Mouse (Mus musculus): Measurements from ENCODE around the gene Ncoa7. TPM values are rescaled to one million over a fixed set of nuclear protein-coding genes. Genes with fewer than 3 reads are reported as not detected.
A peak's percentile ranks its signal among the peaks of the same experiment; 100 is the strongest.
"Not testable (repeated sequence)": the region's sequence is repeated elsewhere in the genome, so short reads cannot be mapped to it uniquely, and the experiment has no call there.

Ncoa7 gene
- polyA plus RNA-seq, 1 experiment, result 18.6 TPM

GRCm38 (mm10) chr10:30678051-30678450 lies 125.1 kb downstream of the Ncoa7 start:
- Histone ChIP-seq H3K4me3 (ENCODE audit: insufficient read depth, low read depth, low read length) (no peak overlapping the region), H3K4me1 (ENCODE audit: control insufficient read depth, insufficient read depth, low read length) (no peaks in the 10 kb centered on the region), H3K27me3 (replicated peaks; ENCODE audit: control insufficient read depth, insufficient read depth, low read length) (no peaks in the 10 kb centered on the region), H3K36me3 (ENCODE audit: control insufficient read depth, insufficient read depth, low read length) (peaks cover 6% of the 10 kb centered on the region), H3K27ac (ENCODE audit: insufficient read depth, low read depth, low read length) (no peak overlapping the region)
- WGBS, result 55% methylated on average over 2 of the region's 2 CpGs
- TF ChIP-seq CTCF (conservative IDR thresholded peaks at IDR 0.05; ENCODE audit: insufficient read depth, insufficient read length, low read depth, low read length), result no peak
- DNase-seq, result peak; percentile 37

GRCm38 (mm10) chr10:30674825-30675224 lies 128.3 kb downstream of the Ncoa7 start:
- no peak overlapping the region for H3K27ac ChIP-seq (ENCODE audit: insufficient read depth, low read depth, low read length)
- peaks cover 6% of the 10 kb centered on the region for H3K36me3 ChIP-seq (ENCODE audit: control insufficient read depth, insufficient read depth, low read length)
- no peaks in the 10 kb centered on the region for H3K27me3 ChIP-seq (replicated peaks; ENCODE audit: control insufficient read depth, insufficient read depth, low read length)
- WGBS, result 79% methylated on average over 3 of the region's 3 CpGs
- DNase-seq, result no peak
- H3K4me1 ChIP-seq (ENCODE audit: control insufficient read depth, insufficient read depth, low read length), result no peaks in the 10 kb centered on the region
- no peak overlapping the region for H3K4me3 ChIP-seq (ENCODE audit: insufficient read depth, low read depth, low read length)
- TF ChIP-seq POLR2A (IDR thresholded peaks at IDR 0.05; ENCODE audit: low read depth, low read length) (no peak), CTCF (conservative IDR thresholded peaks at IDR 0.05; ENCODE audit: insufficient read depth, insufficient read length, low read depth, low read length) (no peak)

- no peaks in the 10 kb centered on the region; the same call in 1 of the 2 replicates for H3K36me3 ChIP-seq (ENCODE audit: control insufficient read depth, insufficient read depth, low read length)
- TF ChIP-seq POLR2A (IDR thresholded peaks at IDR 0.05; ENCODE audit: low read depth, low read length) (no peak), CTCF (conservative IDR thresholded peaks at IDR 0.05; ENCODE audit: insufficient read depth, insufficient read length, low read depth, low read length) (no peak)
- DNase-seq, result no peak
- WGBS, result 92% methylated on average over 2 of the region's 2 CpGs
- no peaks in the 10 kb centered on the region for H3K27me3 ChIP-seq (replicated peaks; ENCODE audit: control insufficient read depth, insufficient read depth, low read length)
- H3K27ac ChIP-seq (ENCODE audit: insufficient read depth, low read depth, low read length), result no peak overlapping the region
- no peak overlapping the region for H3K4me3 ChIP-seq (ENCODE audit: insufficient read depth, low read depth, low read length)
- no peaks in the 10 kb centered on the region for H3K4me1 ChIP-seq (ENCODE audit: control insufficient read depth, insufficient read depth, low read length)
Measured at GRCm38 (mm10) chr10:30666580-30666979, 136.5 kb downstream of the Ncoa7 start.

- no peaks in the 10 kb centered on the region for H3K27me3 ChIP-seq (replicated peaks; ENCODE audit: control insufficient read depth, insufficient read depth, low read length)
- TF ChIP-seq POLR2A (IDR thresholded peaks at IDR 0.05; ENCODE audit: low read depth, low read length), result no peak
- peak; percentile 29; the same call in 1 of the 2 replicates for TF ChIP-seq CTCF (conservative IDR thresholded peaks at IDR 0.05; ENCODE audit: insufficient read depth, insufficient read length, low read depth, low read length)
- H3K4me1 ChIP-seq (ENCODE audit: control insufficient read depth, insufficient read depth, low read length), result no peaks in the 10 kb centered on the region
- peak; percentile 17 for DNase-seq
- H3K27ac ChIP-seq (ENCODE audit: insufficient read depth, low read depth, low read length), result no peak overlapping the region
- WGBS, result 78% methylated on average over 6 of the region's 6 CpGs
- no peak overlapping the region for H3K4me3 ChIP-seq (ENCODE audit: insufficient read depth, low read depth, low read length)
- H3K36me3 ChIP-seq (ENCODE audit: control insufficient read depth, insufficient read depth, low read length), result peaks cover 3% of the 10 kb centered on the region
Measured at GRCm38 (mm10) chr10:30660564-30661328, 142.4 kb downstream of the Ncoa7 start.

- Histone ChIP-seq H3K27ac (ENCODE audit: insufficient read depth, low read depth, low read length) (peak overlapping the region; percentile 5; the same call in 1 of the 2 replicates), H3K27me3 (replicated peaks; ENCODE audit: control insufficient read depth, insufficient read depth, low read length) (no peaks in the 10 kb centered on the region), H3K4me1 (ENCODE audit: control insufficient read depth, insufficient read depth, low read length) (no peaks in the 10 kb centered on the region), H3K4me3 (ENCODE audit: insufficient read depth, low read depth, low read length) (peak overlapping the region; percentile 40), H3K36me3 (ENCODE audit: control insufficient read depth, insufficient read depth, low read length) (peaks cover 12% of the 10 kb centered on the region; the same call in 1 of the 2 replicates)
- TF ChIP-seq CTCF (conservative IDR thresholded peaks at IDR 0.05; ENCODE audit: insufficient read depth, insufficient read length, low read depth, low read length), result no peak
- TF ChIP-seq POLR2A (IDR thresholded peaks at IDR 0.05; ENCODE audit: low read depth, low read length), result no peak
- WGBS, result 24% methylated on average over 5 of the region's 5 CpGs
- DNase-seq, result peak; percentile 30
Measured at GRCm38 (mm10) chr10:30655655-30656054, 147.5 kb downstream of the Ncoa7 start.

- H3K4me3 ChIP-seq (ENCODE audit: insufficient read depth, low read depth, low read length), result no peak overlapping the region
- H3K4me1 ChIP-seq (ENCODE audit: control insufficient read depth, insufficient read depth, low read length), result no peaks in the 10 kb centered on the region
- no peak overlapping the region for H3K27ac ChIP-seq (ENCODE audit: insufficient read depth, low read depth, low read length)
- H3K27me3 ChIP-seq (replicated peaks; ENCODE audit: control insufficient read depth, insufficient read depth, low read length), result no peaks in the 10 kb centered on the region
- no peak for DNase-seq
- peaks cover 16% of the 10 kb centered on the region for H3K36me3 ChIP-seq (ENCODE audit: control insufficient read depth, insufficient read depth, low read length)
- no peak for TF ChIP-seq POLR2A (IDR thresholded peaks at IDR 0.05; ENCODE audit: low read depth, low read length)
- no peak for TF ChIP-seq CTCF (conservative IDR thresholded peaks at IDR 0.05; ENCODE audit: insufficient read depth, insufficient read length, low read depth, low read length)
- 32% methylated on average over 2 of the region's 2 CpGs for WGBS
Measured at GRCm38 (mm10) chr10:30647681-30648080, 155.4 kb downstream of the Ncoa7 start.

- H3K4me1 ChIP-seq (ENCODE audit: control insufficient read depth, insufficient read depth, low read length), result no peaks in the 10 kb centered on the region
- H3K27me3 ChIP-seq (replicated peaks; ENCODE audit: control insufficient read depth, insufficient read depth, low read length), result no peaks in the 10 kb centered on the region
- H3K27ac ChIP-seq (ENCODE audit: insufficient read depth, low read depth, low read length), result peak overlapping the region; percentile 38; the same call in 1 of the 2 replicates
- TF ChIP-seq POLR2A (IDR thresholded peaks at IDR 0.05; ENCODE audit: low read depth, low read length) (no peak), CTCF (conservative IDR thresholded peaks at IDR 0.05; ENCODE audit: insufficient read depth, insufficient read length, low read depth, low read length) (no peak)
- no peak for DNase-seq
- H3K36me3 ChIP-seq (ENCODE audit: control insufficient read depth, insufficient read depth, low read length), result no peaks in the 10 kb centered on the region
- WGBS, result 76% methylated on average over 3 of the region's 3 CpGs
- no peak overlapping the region for H3K4me3 ChIP-seq (ENCODE audit: insufficient read depth, low read depth, low read length)
Measured at GRCm38 (mm10) chr10:30638216-30638615, 164.9 kb downstream of the Ncoa7 start.

GRCm38 (mm10) chr10:30636474-30637154 lies 166.5 kb downstream of the Ncoa7 start:
- 73% methylated on average over 1 of the region's 1 CpGs for WGBS
- H3K4me1 ChIP-seq (ENCODE audit: control insufficient read depth, insufficient read depth, low read length); H3K4me3 ChIP-seq (ENCODE audit: insufficient read depth, low read depth, low read length); DNase-seq; H3K27me3 ChIP-seq (replicated peaks; ENCODE audit: control insufficient read depth, insufficient read depth, low read length); H3K27ac ChIP-seq (ENCODE audit: insufficient read depth, low read depth, low read length); H3K36me3 ChIP-seq (ENCODE audit: control insufficient read depth, insufficient read depth, low read length): not testable (repeated sequence)
